In genomic region chr17:83359934-83360333, GRCm38 (mm10) we compare ENCODE assay signal across 24 mouse cellular contexts. TPM values are rescaled to one million over a fixed set of nuclear protein-coding genes. Genes with fewer than 3 reads are reported as not detected.
DNase-seq lines count a peak whose midpoint lies in the region; ATAC-seq and TF ChIP-seq lines count a peak whose summit lies in the region.
"Had no signal": no experiment of that assay in that cellular context is flagged by ENCODE, and none has a peak within 500 bp of the region (broad histone marks: within the 10 kb centered on the region; RNA-seq: fewer than 3 reads in every experiment).

No protein-coding gene starts in this region.

- no peaks in the 10 kb centered on the region for H3K36me3 ChIP-seq in heart, embryonic 16.5 days (ENCODE audit: control insufficient read depth, insufficient read depth)
- H3K36me3 ChIP-seq in heart, adult 2 months (ENCODE audit: control insufficient read depth, insufficient read depth, low read length), result peaks cover 3% of the 10 kb centered on the region; the same call in 1 of the 2 replicates
- no peaks in the 10 kb centered on the region for H3K36me3 ChIP-seq in lung, postnatal 0 days (ENCODE audit: insufficient read depth, low read length)
- H3K36me3 ChIP-seq in intestine, embryonic 15.5 days, result no peaks in the 10 kb centered on the region
- H3K36me3 ChIP-seq: forebrain, embryonic 10.5 days had no signal

- H3K4me2 ChIP-seq in heart, embryonic 16.5 days (ENCODE audit: low read depth, low read length), result no peak overlapping the region
- H3K4me2 ChIP-seq in lung, postnatal 0 days (replicated peaks; ENCODE audit: low read depth, low read length), result peak overlapping the region; percentile 27
- H3K4me2 ChIP-seq in intestine, embryonic 15.5 days (replicated peaks), result no peak overlapping the region
- H3K4me2 ChIP-seq: forebrain, embryonic 13.5 days; heart, embryonic 12.5 days; hindbrain, embryonic 14.5 days had no signal

- H3K79me2 ChIP-seq in heart, adult 2 months (replicated peaks; ENCODE audit: control insufficient read depth, insufficient read depth, low read length), result peaks cover 11% of the 10 kb centered on the region

- DNase-seq in heart, adult 2 months, result no peak
- DNase-seq in lung, postnatal 0 days (ENCODE audit: low spot score), result no peak
- DNase-seq in lung, postnatal 14 days, result no peak
- no peak for DNase-seq in right cerebral cortex, adult 18-20 months
- DNase-seq in kidney, postnatal 4 days, result no peak
- DNase-seq: adrenal gland, adult 8-10 months; adrenal gland, postnatal 25 days; cerebellum, adult 18-20 months; cerebellum, adult 9-10 months; cerebellum, postnatal 14 days; gastrocnemius, postnatal 10 days; gastrocnemius, postnatal 36 days; heart, postnatal 10 days; heart, postnatal 4 days had no signal

- H3K4me1 ChIP-seq in heart, embryonic 16.5 days (ENCODE audit: control insufficient read depth, insufficient read depth, low read length), result peaks cover 31% of the 10 kb centered on the region
- peaks cover 4% of the 10 kb centered on the region for H3K4me1 ChIP-seq in heart, adult 2 months (ENCODE audit: control insufficient read depth, insufficient read depth, low read length)
- peaks cover 3% of the 10 kb centered on the region; the same call in 1 of the 2 replicates for H3K4me1 ChIP-seq in lung, postnatal 0 days (ENCODE audit: insufficient read depth, low read depth, low read length)
- H3K4me1 ChIP-seq in intestine, embryonic 15.5 days (replicated peaks), result peaks cover 21% of the 10 kb centered on the region
- H3K4me1 ChIP-seq: forebrain, embryonic 13.5 days had no signal

- no peaks in the 10 kb centered on the region for H3K27me3 ChIP-seq in heart, embryonic 16.5 days (ENCODE audit: control insufficient read depth, insufficient read depth, low read length)
- no peaks in the 10 kb centered on the region for H3K27me3 ChIP-seq in heart, adult 2 months (ENCODE audit: control insufficient read depth, insufficient read depth, low read length)
- no peaks in the 10 kb centered on the region for H3K27me3 ChIP-seq in lung, postnatal 0 days (replicated peaks; ENCODE audit: insufficient read depth, low read length)
- no peaks in the 10 kb centered on the region for H3K27me3 ChIP-seq in intestine, embryonic 15.5 days (replicated peaks)
- H3K27me3 ChIP-seq: forebrain, embryonic 13.5 days; heart, embryonic 12.5 days had no signal

- 31% methylated on average over 4 of the region's 4 CpGs for WGBS in heart, embryonic 16.5 days
- WGBS in heart, adult 2 months, result 56% methylated on average over 4 of the region's 4 CpGs
- 36% methylated on average over 4 of the region's 4 CpGs for WGBS in lung, postnatal 0 days
- WGBS in intestine, embryonic 15.5 days, result 52% methylated on average over 4 of the region's 4 CpGs

- no peaks in the 10 kb centered on the region for H3K9me3 ChIP-seq in heart, embryonic 16.5 days (replicated peaks; ENCODE audit: control insufficient read depth, low read length)
- H3K9me3 ChIP-seq in lung, postnatal 0 days (ENCODE audit: low read length), result no peaks in the 10 kb centered on the region
- no peaks in the 10 kb centered on the region for H3K9me3 ChIP-seq in intestine, embryonic 15.5 days
- H3K9me3 ChIP-seq: forebrain, embryonic 10.5 days; forebrain, embryonic 13.5 days had no signal

- no peak for TF ChIP-seq CTCF in heart, adult 2 months (IDR thresholded peaks at IDR 0.05)
- TF ChIP-seq CTCF in lung, postnatal 0 days (IDR thresholded peaks at IDR 0.05), result no peak

- no peak overlapping the region for H3K9ac ChIP-seq in heart, embryonic 16.5 days (ENCODE audit: low read length)
- no peak overlapping the region for H3K9ac ChIP-seq in heart, adult 2 months (ENCODE audit: low read depth, low read length)
- H3K9ac ChIP-seq in lung, postnatal 0 days (replicated peaks; ENCODE audit: low read depth), result no peak overlapping the region
- no peak overlapping the region for H3K9ac ChIP-seq in intestine, embryonic 15.5 days
- H3K9ac ChIP-seq: forebrain, embryonic 13.5 days; heart, embryonic 12.5 days; hindbrain, embryonic 14.5 days had no signal

- no peak for TF ChIP-seq POLR2A in heart, adult 2 months (IDR thresholded peaks at IDR 0.05; ENCODE audit: insufficient read depth, low read depth, low read length)

- intact Hi-C loops in heart, adult 2 months (cut with DNase I), result no loop called here

- no peak overlapping the region for H3K4me3 ChIP-seq in heart, embryonic 16.5 days (ENCODE audit: low read length)
- no peak overlapping the region for H3K4me3 ChIP-seq in heart, adult 2 months
- H3K4me3 ChIP-seq in lung, postnatal 0 days (ENCODE audit: low read depth, low read length), result no peak overlapping the region
- H3K4me3 ChIP-seq in intestine, embryonic 15.5 days (replicated peaks), result no peak overlapping the region
- H3K4me3 ChIP-seq: forebrain, embryonic 10.5 days; forebrain, embryonic 13.5 days; heart, embryonic 12.5 days had no signal

- no peak for ATAC-seq in heart, embryonic 16.5 days (replicated peaks; ENCODE audit: extremely low read depth, insufficient read depth, low FRiP score)
- ATAC-seq in lung, postnatal 0 days, result no peak
- ATAC-seq in intestine, embryonic 15.5 days, result peak; percentile 53
- ATAC-seq: activated CD4-positive, CD25-positive, alpha-beta regulatory T cell, adult 4 months; CD4-positive, CD25-positive, alpha-beta regulatory T cell, adult 4 months; forebrain, embryonic 13.5 days; forebrain, embryonic 16.5 days; hindbrain, postnatal 0 days had no signal

- TF ChIP-seq EP300 in heart, adult 2 months (IDR thresholded peaks at IDR 0.05; ENCODE audit: insufficient read depth, low read depth, low read length), result no peak
- no peak for TF ChIP-seq EP300 in lung, postnatal 0 days (IDR thresholded peaks at IDR 0.05)

- H3K27ac ChIP-seq in heart, embryonic 16.5 days (ENCODE audit: low read length), result 0 out of 2 replicates have a peak overlapping the region, but pooled peaks have one; percentile 16
- H3K27ac ChIP-seq in heart, adult 2 months, result no peak overlapping the region
- peak overlapping the region; percentile 47 for H3K27ac ChIP-seq in lung, postnatal 0 days (ENCODE audit: low read length)
- 0 out of 2 replicates have a peak overlapping the region, but pooled peaks have one; percentile 28 for H3K27ac ChIP-seq in intestine, embryonic 15.5 days
- H3K27ac ChIP-seq: forebrain, embryonic 10.5 days; forebrain, embryonic 13.5 days; hindbrain, embryonic 14.5 days; hindbrain, postnatal 0 days had no signal

RNA-seq across cellular contexts. Expression of gene Eml4, which starts 9.2 kb away (rescaled TPM):
- polyA plus RNA-seq in heart, embryonic 16.5 days (2015; fragmentation: Nextera tagmentation; extraction: Ambion mirVana), result 12.4 and 12.7 TPM in 2 replicates
- total RNA-seq in heart, adult 2 months (2021), result 1 to 10 TPM; 3.8 to 4.5 TPM
- polyA plus RNA-seq in heart, adult 2 months (2012; rRNA removed), result 3.0 and 5.1 TPM in 2 replicates
- 13.4 and 15.8 TPM in 2 replicates for polyA plus RNA-seq in lung, postnatal 0 days (2015; fragmentation: Nextera tagmentation; extraction: Ambion mirVana)
- 34.5 and 37.0 TPM in 2 replicates for polyA plus RNA-seq in intestine, embryonic 15.5 days (2015; fragmentation: Nextera tagmentation; extraction: Ambion mirVana)
